Mouse (Mus musculus) megakaryocyte, embryonic 14.5 days (primary cell): Measurements from ENCODE around the gene Fam210b.

ENCODE experiments used
- FLI1 ChIP-seq: IDR thresholded peaks from 2 replicates; pipeline ENCODE4 v1.6.1; 2012; ENCODE audit warnings: low read length, inconsistent platforms, mixed read lengths
- GATA1 ChIP-seq: IDR thresholded peaks from 3 replicates; pipeline ENCODE4 v1.6.1; 2012; ENCODE audit warnings: mixed read lengths, low read length, inconsistent platforms, borderline replicate concordance

DNA sequence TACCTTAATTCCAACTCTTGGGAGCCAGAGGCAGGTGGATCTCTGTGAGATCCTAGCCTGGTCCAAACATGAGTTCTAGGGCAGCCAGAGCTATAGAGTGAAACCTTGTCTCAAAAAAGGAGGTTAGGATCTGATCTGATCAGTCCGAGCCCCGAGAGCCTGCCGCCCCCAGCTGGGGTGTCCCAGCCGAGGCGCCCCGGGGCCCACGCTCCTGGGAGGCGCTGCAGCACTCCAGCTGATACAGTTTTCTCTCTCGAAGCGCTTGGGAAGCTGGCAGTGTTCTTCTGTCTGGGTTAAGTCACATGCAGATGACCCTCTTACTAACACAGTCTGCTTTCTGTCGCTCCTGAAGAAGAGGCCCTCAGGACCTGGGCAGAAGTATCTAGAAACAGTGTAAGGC, 36.0 kb downstream of the Fam210b start:
- no peak for TF ChIP-seq FLI1
- TF ChIP-seq GATA1, result no peak
